Mouse (Mus musculus): ENCODE measurements around the gene Gm8005.
"Not testable (repeated sequence)": the region's sequence is repeated elsewhere in the genome, so short reads cannot be mapped to it uniquely, and the experiment has no call there.

Gm8005 gene

DNA sequence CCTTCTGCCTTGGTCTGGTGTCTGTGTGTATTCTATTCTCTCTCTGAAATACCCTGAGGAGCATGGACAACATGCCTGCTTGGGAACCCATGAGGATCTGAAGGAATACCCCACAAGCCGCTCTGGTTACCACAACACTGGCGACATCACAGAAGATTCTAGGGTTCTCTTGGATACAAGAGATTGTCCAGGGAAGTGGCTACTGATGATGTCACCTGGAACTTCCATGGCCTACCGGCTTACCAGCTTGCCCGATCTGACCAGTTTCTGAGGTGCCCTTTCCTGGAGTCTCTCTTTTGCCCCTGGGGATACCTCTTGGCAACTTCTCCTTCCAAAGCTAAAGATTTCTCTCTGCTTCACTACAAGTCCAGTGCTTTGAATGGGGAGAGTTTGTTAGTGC is at the start of gene Gm8005:
Gene Gm8005, minus strand, starts transcription at position 101 of the 400 bp plus-strand sequence.
- DNase-seq (ENCODE audit: low spot score in 2 of 2), result not testable (repeated sequence)

- not testable (repeated sequence) for DNase-seq (ENCODE audit: low spot score in 2 of 2)
Observed at GRCm38 (mm10) chr14:42463581-42463980, 24.1 kb upstream of the Gm8005 start, which contains the start of gene Gm8011. TSS of gene Gm8011 (plus strand) at chr14:42463881.
